Mouse (Mus musculus) layer of hippocampus, adult 2 months (tissue): ENCODE data around the gene Ccdc65. TPM values are rescaled to one million over a fixed set of nuclear protein-coding genes. Genes with fewer than 3 reads are reported as not detected.

Source experiments
- DNase-seq, 2 experiments: peaks; one replicate each; pipeline ENCODE4 v3.0.0; 2022; ENCODE audit warnings: low spot score in 2 of 2
- H3K27ac ChIP-seq: fragments of 200-600 bp; 2 replicates; pipeline ENCODE4 v1.8.1; 2022
- H3K4me3 ChIP-seq: fragments of 200-600 bp; 2 replicates; pipeline ENCODE4 v1.8.1; 2022; ENCODE audit warnings: mild to moderate bottlenecking
- CTCF ChIP-seq: fragments of 200-600 bp; conservative IDR thresholded peaks from 2 replicates; pipeline ENCODE4 v1.8.1; 2022; ENCODE audit warnings: antibody characterized with exemption, mild to moderate bottlenecking, moderate library complexity
- total RNA-seq, 2 experiments: library from RNA; stranded (reverse); gene quantifications; 2 replicates each; pipeline ENCODE4 v1.2.3; 2021

Ccdc65 gene
- total RNA-seq, 2 experiments from 2014 or later: 6.7 to 9.5 TPM

DNA sequence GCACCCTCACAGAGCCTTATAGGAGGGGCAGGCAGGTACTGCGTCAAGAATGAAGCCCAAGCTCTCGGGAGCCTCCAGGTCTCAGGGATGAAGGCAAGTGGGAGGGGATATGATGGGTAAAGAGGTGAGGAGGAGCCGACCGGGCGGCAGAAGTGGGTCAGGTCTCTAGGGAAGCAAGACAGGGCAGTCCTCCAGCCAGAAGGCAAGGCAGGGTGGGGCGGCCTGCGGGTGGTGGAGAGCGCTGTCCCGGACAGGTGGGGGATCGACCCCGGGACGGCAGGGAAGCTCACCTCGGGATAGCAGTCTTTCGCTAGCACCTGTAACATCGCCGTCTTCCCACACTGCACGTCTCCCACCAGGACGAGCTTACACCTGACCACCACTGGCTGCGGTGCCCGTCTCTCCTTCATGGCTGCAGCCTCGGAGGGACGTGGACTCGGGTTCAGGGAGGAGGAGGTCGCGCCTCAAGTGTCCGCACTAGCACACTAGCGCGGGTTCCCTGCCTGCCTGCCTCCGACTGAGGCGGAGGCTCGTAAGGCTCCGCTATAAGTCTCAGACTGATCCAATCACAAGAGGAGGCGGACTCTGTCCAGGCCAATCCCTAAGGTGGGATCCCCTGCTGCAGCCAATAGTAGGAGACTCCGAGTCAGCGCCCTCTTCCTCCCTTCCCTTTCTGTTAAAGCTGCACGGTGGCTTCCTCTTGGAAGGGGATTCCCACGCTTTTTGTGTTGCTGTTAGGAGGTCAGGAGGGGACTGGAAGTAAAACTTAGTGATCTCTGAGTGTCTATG lies 30.9 kb upstream of the Ccdc65 start, which contains the start of gene Rnd1:
Rnd1 (minus strand) TSS at position 522 of the 789 bp plus-strand sequence.
- peak; percentile 44 for TF ChIP-seq CTCF
- DNase-seq: peak; percentile 85 to 88
- Histone ChIP-seq H3K27ac (peak within 1 kb of the TSS; percentile 59), H3K4me3 (peak within 1 kb of the TSS; percentile 71)

DNA sequence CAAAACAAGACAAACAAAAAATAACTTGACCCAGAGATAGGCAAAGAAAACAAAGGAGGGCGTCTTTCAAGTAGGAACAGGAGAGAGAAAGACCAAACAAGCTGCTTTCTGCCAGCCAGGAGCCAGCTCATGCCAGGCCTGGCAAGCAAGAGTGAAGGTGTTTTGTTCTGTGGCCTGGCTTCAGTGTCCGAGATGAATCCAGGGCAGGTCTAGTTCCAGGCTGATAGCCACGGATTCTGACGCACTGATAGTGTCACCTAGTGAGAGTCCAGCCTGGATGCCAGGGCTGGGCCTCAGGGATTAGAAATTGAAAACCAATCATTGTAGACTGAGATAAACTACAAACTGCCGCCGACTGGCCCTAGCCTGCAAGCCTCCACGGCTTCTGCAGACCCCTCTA lies 30.0 kb upstream of the Ccdc65 start:
- DNase-seq: no peak
- Histone ChIP-seq H3K27ac (no peak overlapping the region), H3K4me3 (no peak overlapping the region)
- TF ChIP-seq CTCF: no peak

DNA sequence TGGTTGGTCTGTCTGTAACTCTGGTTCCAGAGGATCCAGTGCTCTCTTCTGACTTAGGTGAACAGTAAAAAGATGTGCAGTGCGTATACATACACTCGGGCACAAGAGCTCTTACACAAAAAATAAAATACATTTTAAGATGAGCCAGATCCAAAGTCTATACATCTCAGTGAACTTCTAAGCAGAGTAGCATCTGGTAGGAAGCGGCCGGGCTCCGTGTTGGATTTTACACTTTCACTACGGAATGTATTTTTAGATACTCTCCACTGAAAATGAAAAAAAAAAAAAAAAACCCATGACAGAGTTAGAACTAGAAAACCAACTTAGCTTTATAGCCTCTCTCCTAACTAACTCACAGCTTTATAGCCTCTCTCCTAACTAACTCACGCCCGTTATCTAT lies 27.3 kb upstream of the Ccdc65 start:
- no peak for TF ChIP-seq CTCF
- no peak overlapping the region for H3K4me3 ChIP-seq
- no peak for DNase-seq
- H3K27ac ChIP-seq: no peak overlapping the region

DNA sequence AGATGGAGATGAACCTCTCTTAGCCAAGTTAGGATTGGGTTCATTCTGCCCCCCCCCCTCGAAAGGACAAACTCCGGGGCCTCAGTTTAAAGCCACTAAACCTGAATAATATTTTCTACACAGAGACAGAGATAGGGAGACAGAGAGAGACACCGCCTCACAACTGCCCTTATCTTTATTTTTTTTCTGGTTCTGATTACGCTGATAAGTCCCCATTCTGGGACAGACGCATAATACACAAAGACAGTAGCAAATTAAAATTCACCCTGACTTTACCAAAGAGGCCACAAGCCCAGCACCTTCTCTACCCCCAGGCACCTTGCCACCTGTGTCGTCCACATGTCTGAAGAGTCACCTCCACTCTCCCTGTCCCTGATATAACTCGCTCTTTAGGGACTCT lies 26.4 kb upstream of the Ccdc65 start:
- TF ChIP-seq CTCF: no peak
- H3K4me3 ChIP-seq: no peak overlapping the region
- no peak for DNase-seq
- no peak overlapping the region for H3K27ac ChIP-seq

DNA sequence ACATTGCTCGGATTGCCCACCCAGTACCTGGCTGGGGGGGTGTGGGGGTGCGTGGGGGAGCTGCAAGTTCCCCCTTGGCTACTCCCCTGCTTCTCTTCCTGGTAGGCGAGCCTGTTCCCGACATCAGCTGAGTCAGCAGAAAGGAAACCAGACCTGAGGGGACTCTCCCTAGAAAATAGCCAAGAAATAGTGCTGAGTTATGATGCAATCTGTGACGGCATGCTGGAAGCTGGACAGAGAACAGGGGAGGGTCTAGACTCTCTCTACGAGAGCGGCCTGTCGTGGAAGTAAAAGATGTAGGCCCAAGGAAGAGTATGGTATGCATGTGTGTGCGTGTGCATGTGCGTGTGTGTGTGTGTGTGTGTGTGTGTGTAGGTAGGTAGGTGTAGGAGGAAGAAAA lies 24.8 kb upstream of the Ccdc65 start:
- no peak overlapping the region for H3K27ac ChIP-seq
- no peak for TF ChIP-seq CTCF
- no peak overlapping the region for H3K4me3 ChIP-seq
- no peak for DNase-seq

DNA sequence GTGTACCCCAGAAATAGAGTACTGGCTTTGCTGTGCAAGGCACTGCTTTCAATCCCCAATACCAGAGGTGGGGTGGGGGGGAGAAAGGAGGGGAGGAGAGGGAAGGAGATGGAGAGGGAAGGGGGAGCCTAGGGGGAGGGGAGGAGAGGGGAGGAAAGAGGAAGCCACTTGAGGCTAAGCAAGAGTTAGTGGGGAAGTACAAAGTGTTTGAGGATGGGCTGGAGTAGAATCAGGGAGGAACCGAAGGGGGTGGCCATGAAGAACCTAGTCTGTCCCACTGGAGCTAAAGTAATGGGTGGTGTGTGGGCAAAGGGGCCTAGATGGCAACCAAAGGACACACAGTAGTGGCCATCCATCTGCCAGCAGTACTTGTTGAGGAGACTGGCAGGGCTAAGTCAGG lies 24.3 kb upstream of the Ccdc65 start:
- Histone ChIP-seq H3K4me3 (no peak overlapping the region), H3K27ac (no peak overlapping the region)
- TF ChIP-seq CTCF: no peak
- no peak for DNase-seq

DNA sequence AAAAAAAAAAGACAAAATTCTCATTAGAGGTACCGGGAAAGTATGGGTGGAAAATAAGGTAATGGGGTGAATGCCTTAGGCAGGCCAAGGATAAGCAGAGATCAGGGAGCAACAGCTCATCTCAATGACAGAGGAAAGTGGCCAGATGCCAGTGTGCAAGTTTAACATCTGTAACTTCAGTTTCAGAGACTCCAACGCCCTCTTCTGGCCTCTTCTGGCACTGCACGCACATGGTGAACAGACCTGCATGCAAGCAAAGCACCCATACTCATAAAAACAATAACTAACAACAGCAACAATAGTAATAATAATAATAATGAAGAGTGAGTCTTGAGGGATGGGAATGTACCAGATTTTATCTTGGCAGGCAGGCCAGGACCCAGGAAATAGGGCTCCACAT lies 22.1 kb upstream of the Ccdc65 start:
- H3K27ac ChIP-seq: no peak overlapping the region
- no peak for DNase-seq
- peak; percentile 42 for TF ChIP-seq CTCF
- no peak overlapping the region for H3K4me3 ChIP-seq

DNA sequence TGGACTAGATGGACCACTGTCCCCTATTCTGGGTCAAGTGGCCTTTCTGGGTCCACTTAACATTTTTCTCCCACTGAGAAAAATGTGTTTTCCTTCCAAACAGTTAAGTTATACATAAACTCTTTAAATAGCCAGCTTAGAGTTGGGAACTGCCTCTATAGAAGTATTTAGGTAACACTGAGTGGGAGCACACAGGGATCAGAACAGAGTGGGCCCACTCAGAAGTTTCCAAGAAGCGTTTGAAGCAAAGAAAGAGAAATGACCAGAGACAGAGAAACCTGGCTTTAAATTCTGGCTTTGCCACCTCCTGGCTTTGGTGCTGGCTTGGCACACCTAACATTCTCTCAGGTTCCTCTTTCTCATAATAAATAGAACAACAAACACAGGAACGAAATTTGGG lies 18.3 kb upstream of the Ccdc65 start:
- no peak overlapping the region for H3K27ac ChIP-seq
- H3K4me3 ChIP-seq: no peak overlapping the region
- no peak for DNase-seq
- TF ChIP-seq CTCF: no peak

DNA sequence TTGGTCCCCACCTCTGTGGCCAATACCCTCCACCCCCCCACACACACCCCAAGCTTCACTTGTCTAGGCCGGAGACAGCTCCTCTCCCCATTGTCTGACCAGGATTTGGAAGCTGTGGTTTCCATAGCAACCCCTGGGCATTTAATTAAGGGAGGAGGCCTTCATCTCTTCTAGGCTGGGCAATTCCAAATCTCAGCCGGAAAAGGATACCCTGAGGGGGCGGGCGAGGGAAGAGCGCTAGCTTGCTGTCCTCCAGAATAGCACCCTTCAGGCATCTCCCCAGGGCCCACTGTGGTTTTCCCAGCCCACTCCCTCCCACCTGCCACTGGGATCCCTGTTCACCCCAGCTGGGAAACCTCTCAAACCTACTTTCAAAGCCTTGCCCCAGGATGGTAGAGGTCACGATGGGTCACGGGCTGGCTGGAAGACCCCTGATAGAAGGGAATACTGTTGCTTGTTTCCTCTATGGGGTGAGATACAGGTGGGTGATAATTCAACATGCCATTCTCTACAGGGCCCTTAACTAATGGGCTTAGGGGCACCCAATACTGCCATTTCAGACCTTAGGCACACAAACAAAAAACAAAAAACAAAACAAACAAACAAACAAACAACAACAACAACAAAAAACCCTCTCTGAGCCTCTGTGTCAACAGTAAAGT lies 16.4 kb upstream of the Ccdc65 start:
- Histone ChIP-seq H3K4me3 (no peak overlapping the region), H3K27ac (no peak overlapping the region)
- no peak for TF ChIP-seq CTCF
- DNase-seq: no peak

DNA sequence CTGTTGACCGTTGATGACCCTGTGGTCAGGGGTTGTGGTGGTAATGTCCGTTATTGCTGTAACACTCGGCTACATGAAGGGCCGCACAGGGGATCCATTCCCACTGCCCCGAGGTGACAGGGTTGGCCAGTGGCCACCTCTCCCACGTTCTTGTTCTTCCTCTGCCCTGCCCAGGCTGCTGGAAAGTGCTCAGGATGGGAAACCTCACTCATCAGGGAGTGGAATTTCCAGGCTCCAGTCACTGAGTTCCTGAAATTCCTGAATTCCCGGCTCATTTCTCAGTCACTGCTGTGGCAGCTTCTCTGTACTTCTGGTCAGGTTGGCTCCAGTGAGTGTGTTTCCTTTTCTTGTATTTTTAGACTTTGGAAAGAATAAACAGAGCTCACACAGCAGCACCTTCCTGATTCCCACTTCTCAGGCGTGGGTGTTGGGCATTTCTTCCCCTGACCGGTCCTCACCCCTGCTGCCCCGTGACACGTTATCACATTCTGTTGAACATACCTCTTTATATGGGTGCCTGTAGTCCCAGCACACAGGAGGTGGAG lies 15.8 kb upstream of the Ccdc65 start:
- DNase-seq: no peak
- no peak overlapping the region for H3K27ac ChIP-seq
- no peak overlapping the region for H3K4me3 ChIP-seq
- no peak for TF ChIP-seq CTCF

DNA sequence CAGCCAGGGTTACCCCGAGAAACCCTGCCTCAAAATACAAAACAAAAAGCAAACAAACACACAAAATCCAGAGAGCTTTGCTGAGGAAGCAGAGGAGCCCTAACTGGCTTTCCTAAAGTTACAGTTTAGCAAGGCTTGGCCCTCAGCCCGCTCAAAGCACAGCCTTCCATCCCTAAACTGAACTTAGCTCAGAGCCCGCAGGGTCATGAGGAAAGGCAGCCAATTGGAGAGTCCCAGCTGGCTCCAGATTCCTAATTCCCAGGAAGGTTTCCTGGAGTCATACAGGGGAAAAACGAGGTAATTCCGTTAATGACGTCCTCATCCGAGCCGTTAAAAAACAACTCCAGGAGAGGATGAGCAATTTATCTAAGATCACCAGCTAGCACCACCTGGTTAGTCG lies 12.3 kb upstream of the Ccdc65 start:
- TF ChIP-seq CTCF: no peak
- H3K27ac ChIP-seq: no peak overlapping the region
- no peak for DNase-seq

DNA sequence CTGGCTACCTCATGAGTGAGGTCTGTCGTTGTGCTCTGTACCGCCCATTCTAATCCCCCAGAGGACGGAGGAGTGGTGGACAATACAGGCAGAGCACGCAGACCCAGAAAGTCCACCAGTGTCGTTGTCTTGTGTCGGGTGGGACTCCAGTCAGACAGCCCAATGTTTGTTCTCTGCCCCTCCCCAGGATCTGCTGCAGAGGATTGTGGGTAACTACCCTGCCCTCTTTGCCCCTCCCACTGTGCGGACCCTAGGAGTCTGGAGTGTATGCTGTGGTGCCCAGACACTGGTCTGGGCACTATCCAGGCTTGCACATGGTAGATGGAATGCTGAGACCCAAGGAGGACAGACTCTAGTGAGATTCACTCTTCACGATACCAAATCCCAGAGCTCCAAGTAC lies 11.8 kb upstream of the Ccdc65 start:
- Histone ChIP-seq H3K27ac (no peak overlapping the region), H3K4me3 (no peak overlapping the region)
- no peak for TF ChIP-seq CTCF
- DNase-seq: no peak

More for the DNA sequence above, 12.3 kb upstream of the Ccdc65 start:
- no peak overlapping the region for H3K4me3 ChIP-seq

DNA sequence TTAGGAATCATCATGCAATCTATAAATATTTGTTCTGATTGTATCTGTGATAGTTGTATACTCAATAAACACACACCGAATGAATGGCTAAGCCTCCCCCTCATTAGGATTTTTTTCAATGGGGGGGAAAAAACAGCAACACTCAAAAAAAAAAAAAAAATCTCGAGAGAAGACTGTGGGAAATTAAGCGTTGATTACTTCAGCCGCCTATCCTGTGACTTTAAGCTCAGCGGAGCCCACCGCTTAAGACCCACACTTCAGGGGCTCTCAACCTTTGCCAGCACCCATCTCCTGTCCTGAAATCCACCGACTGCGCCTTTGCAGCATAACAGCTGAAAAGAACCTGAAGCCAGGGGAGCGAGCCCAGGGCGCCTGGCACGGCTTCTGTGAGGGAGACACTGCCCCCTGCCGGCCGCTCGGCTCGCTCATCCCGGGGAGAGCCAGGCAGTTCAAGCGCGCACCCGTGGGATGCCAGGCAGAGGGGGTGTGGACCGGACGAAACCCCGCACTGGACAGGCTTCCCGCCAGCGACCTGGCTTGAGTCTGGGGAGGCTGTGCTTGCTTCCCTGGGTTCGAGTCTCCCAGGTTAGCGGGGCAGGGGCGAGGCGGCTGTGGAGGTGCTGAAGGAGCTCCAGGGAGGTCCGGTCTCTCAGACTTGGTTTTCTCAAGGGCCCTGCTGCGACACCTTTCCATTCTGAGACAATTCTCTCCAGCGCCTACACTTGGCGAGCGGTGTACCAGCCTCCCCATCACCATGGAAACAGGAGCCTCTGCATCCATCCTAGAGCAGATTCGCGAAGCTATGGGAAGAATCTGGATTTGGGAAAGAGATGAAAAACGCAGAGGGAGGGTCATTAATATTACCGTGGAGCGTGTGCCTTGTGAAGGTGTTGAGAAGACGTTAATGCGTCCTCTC lies 8.6 kb upstream of the Ccdc65 start:
- peak; percentile 87 to 94 for DNase-seq
- TF ChIP-seq CTCF: peak; percentile 89
- Histone ChIP-seq H3K27ac (peak overlapping the region; percentile 81), H3K4me3 (peak overlapping the region; percentile 55)
